ENCODE assay signal across 22 mouse cellular contexts in the genomic region with DNA sequence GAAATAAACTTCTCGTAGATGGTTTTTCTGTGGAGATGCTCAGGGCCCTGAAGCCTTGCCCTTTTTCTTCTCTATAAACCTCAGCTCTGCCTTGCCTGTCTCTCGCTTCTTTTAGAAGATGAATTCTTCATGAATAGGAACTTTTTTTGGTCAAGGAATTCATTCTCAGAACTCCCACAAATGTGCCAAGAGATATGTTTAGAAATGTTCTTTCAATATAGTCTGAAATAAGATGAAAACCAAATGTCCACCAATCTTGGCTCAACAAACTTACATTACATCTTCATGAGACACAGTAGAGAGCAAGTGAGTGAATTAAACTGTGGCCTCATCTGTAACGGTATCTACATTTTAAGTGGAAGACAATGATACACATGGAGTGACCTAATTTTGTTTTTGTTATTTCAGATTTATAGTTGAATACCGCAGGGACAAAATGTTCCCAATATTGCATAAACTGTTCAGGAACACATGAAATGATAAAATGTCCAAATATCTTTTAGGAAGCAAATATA. TPM values are rescaled to one million over a fixed set of nuclear protein-coding genes. Genes with fewer than 3 reads are reported as not detected.
DNase-seq lines count a peak whose midpoint lies in the region; ATAC-seq and TF ChIP-seq lines count a peak whose summit lies in the region.
"Had no signal": no experiment of that assay in that cellular context is flagged by ENCODE, and none has a peak within 500 bp of the region (broad histone marks: within the 10 kb centered on the region; RNA-seq: fewer than 3 reads in every experiment).

No protein-coding gene starts in this region.

- WGBS in kidney, postnatal 0 days = 80% methylated on average over 4 of the region's 4 CpGs
- WGBS in kidney, adult 2 months = 86% methylated on average over 4 of the region's 4 CpGs
- WGBS in lung, postnatal 0 days = 58% methylated on average over 4 of the region's 4 CpGs

- H3K4me3 ChIP-seq in kidney, postnatal 0 days (replicated peaks; ENCODE audit: low read depth, low read length) = no peak overlapping the region
- no peak overlapping the region for H3K4me3 ChIP-seq in kidney, adult 2 months (ENCODE audit: insufficient read depth, low read depth, low read length)
- no peak overlapping the region for H3K4me3 ChIP-seq in lung, postnatal 0 days (ENCODE audit: low read depth, low read length)
- H3K4me3 ChIP-seq: embryonic facial prominence, embryonic 13.5 days; forebrain, embryonic 13.5 days; heart, embryonic 13.5 days; hindbrain, embryonic 13.5 days had no signal

- peak; percentile 45; the same call in 1 of the 2 replicates for TF ChIP-seq EP300 in lung, postnatal 0 days (IDR thresholded peaks at IDR 0.05)

- no peak for TF ChIP-seq POLR2A in kidney, adult 2 months (IDR thresholded peaks at IDR 0.05; ENCODE audit: low read depth, low read length)

- no peak overlapping the region for H3K27ac ChIP-seq in kidney, postnatal 0 days
- no peak overlapping the region for H3K27ac ChIP-seq in kidney, adult 2 months (ENCODE audit: insufficient read depth, low read depth, low read length)
- peak overlapping the region; percentile 48 for H3K27ac ChIP-seq in lung, postnatal 0 days (ENCODE audit: low read length)
- H3K27ac ChIP-seq: embryonic facial prominence, embryonic 13.5 days; forebrain, embryonic 13.5 days; heart, embryonic 13.5 days; hindbrain, embryonic 13.5 days; hindbrain, postnatal 0 days had no signal

- H3K9me3 ChIP-seq in kidney, postnatal 0 days (replicated peaks; ENCODE audit: low read length) = no peaks in the 10 kb centered on the region
- H3K9me3 ChIP-seq in lung, postnatal 0 days (ENCODE audit: low read length) = 0 out of 2 replicates have a peak, but pooled peaks cover 3% of the 10 kb centered on the region

- H3K27me3 ChIP-seq in kidney, postnatal 0 days (ENCODE audit: insufficient read depth, low read length) = no peaks in the 10 kb centered on the region
- no peaks in the 10 kb centered on the region for H3K27me3 ChIP-seq in kidney, adult 2 months (replicated peaks; ENCODE audit: control insufficient read depth, insufficient read depth, low read length)
- H3K27me3 ChIP-seq in lung, postnatal 0 days (replicated peaks; ENCODE audit: insufficient read depth, low read length) = no peaks in the 10 kb centered on the region
- H3K27me3 ChIP-seq: embryonic facial prominence, embryonic 13.5 days; forebrain, embryonic 13.5 days; heart, embryonic 13.5 days; hindbrain, embryonic 13.5 days; Patski had no signal

- H3K36me3 ChIP-seq in kidney, postnatal 0 days (ENCODE audit: insufficient read depth, low read length) = no peaks in the 10 kb centered on the region
- H3K36me3 ChIP-seq in kidney, adult 2 months (ENCODE audit: control insufficient read depth, insufficient read depth, low read length) = no peaks in the 10 kb centered on the region
- H3K36me3 ChIP-seq in lung, postnatal 0 days (ENCODE audit: insufficient read depth, low read length) = no peaks in the 10 kb centered on the region
- H3K36me3 ChIP-seq: embryonic facial prominence, embryonic 13.5 days; heart, embryonic 13.5 days; hindbrain, embryonic 13.5 days had no signal

- peak; percentile 93 for ATAC-seq in frontal cortex, adult (ENCODE audit: low TSS enrichment)
- no peak for ATAC-seq in kidney, postnatal 0 days (replicated peaks; ENCODE audit: low FRiP score, low read depth)
- peak; percentile 70 for ATAC-seq in lung, postnatal 0 days
- ATAC-seq: activated CD4-positive, CD25-positive, alpha-beta regulatory T cell, adult 4 months; forebrain, embryonic 13.5 days; forebrain, postnatal 0 days; hindbrain, postnatal 0 days; Patski had no signal

- no peak overlapping the region for H3K4me2 ChIP-seq in kidney, postnatal 0 days (ENCODE audit: low read length)
- no peak overlapping the region for H3K4me2 ChIP-seq in lung, postnatal 0 days (replicated peaks; ENCODE audit: low read depth, low read length)
- H3K4me2 ChIP-seq: embryonic facial prominence, embryonic 13.5 days; forebrain, embryonic 13.5 days; heart, embryonic 13.5 days; hindbrain, embryonic 13.5 days had no signal

- no peak for TF ChIP-seq CTCF in kidney, postnatal 0 days (IDR thresholded peaks at IDR 0.05; ENCODE audit: low read depth)
- TF ChIP-seq CTCF in kidney, adult 2 months (conservative IDR thresholded peaks at IDR 0.05; ENCODE audit: insufficient read depth, insufficient read length, low read depth, low read length) = no peak
- TF ChIP-seq CTCF in lung, postnatal 0 days (IDR thresholded peaks at IDR 0.05) = no peak

- H3K9ac ChIP-seq in kidney, postnatal 0 days (ENCODE audit: low read depth, low read length) = no peak overlapping the region
- no peak overlapping the region for H3K9ac ChIP-seq in lung, postnatal 0 days (replicated peaks; ENCODE audit: low read depth)
- H3K9ac ChIP-seq: embryonic facial prominence, embryonic 13.5 days; forebrain, embryonic 13.5 days; forebrain, postnatal 0 days; heart, embryonic 13.5 days; hindbrain, embryonic 13.5 days had no signal

- H3K4me1 ChIP-seq in kidney, postnatal 0 days (replicated peaks; ENCODE audit: insufficient read depth, low read length) = 0 out of 2 replicates have a peak, but pooled peaks cover 6% of the 10 kb centered on the region
- no peaks in the 10 kb centered on the region for H3K4me1 ChIP-seq in kidney, adult 2 months (ENCODE audit: control insufficient read depth, insufficient read depth, low read length)
- H3K4me1 ChIP-seq in lung, postnatal 0 days (ENCODE audit: insufficient read depth, low read depth, low read length) = no peaks in the 10 kb centered on the region; the same call in 1 of the 2 replicates
- H3K4me1 ChIP-seq: forebrain, embryonic 13.5 days; hindbrain, embryonic 13.5 days had no signal

- DNase-seq in frontal cortex, postnatal 10 days (ENCODE audit: low spot score in 2 of 2) = no peak
- DNase-seq in kidney, postnatal 0 days (ENCODE audit: low spot score) = peak; percentile 4
- no peak for DNase-seq in kidney, adult 2 months
- DNase-seq in lung, postnatal 0 days (ENCODE audit: low spot score) = peak; percentile 80
- no peak for DNase-seq in lung, postnatal 14 days
- peak; percentile 40 for DNase-seq in telencephalon, adult 2 months (ENCODE audit: low read depth, low spot score)
- no peak for DNase-seq in right cerebral cortex, postnatal 36 days (ENCODE audit: low spot score in 2 of 2)
- DNase-seq: adrenal gland, adult 2 months; adrenal gland, postnatal 25 days; cerebellum, adult 9-10 months; cerebellum, postnatal 25 days; forebrain, postnatal 0 days; gastrocnemius, postnatal 14 days; heart, postnatal 14 days had no signal

RNA-seq across cellular contexts. Expression of a gene that starts 41.3 kb away (rescaled TPM):
- 21.6 and 22.4 TPM in 2 replicates for polyA plus RNA-seq in kidney, postnatal 0 days (2015; fragmentation: Nextera tagmentation; extraction: Ambion mirVana)
- 8.8 and 9.8 TPM in 2 replicates for polyA plus RNA-seq in kidney, adult 2 months (2012; rRNA removed)
- polyA plus RNA-seq in lung, postnatal 0 days (2015; fragmentation: Nextera tagmentation; extraction: Ambion mirVana) = 18.4 and 21.3 TPM in 2 replicates

Comparison
In these comparisons a context has a peak if more than half of its experiments do, and no peak if none do; other contexts are left out.
1. DNase-seq: peak in kidney, postnatal 0 days (single experiment), lung, postnatal 0 days (single experiment) and telencephalon, adult 2 months (single experiment); none in frontal cortex, postnatal 10 days (0 of 2), kidney, adult 2 months (single experiment), lung, postnatal 14 days (single experiment) and right cerebral cortex, postnatal 36 days (0 of 2).